Mouse (Mus musculus) kidney, embryonic 15.5 days (tissue): ENCODE measurements around the gene Rgs9. TPM values are rescaled to one million over a fixed set of nuclear protein-coding genes. Genes with fewer than 3 reads are reported as not detected.

Experiments used
- ATAC-seq: fragments of 200-750 bp; cut with Nextera tagmentation; replicated peaks from 2 replicates; pipeline ENCODE4 v1.8.0; 2017; ENCODE audit warnings: moderate TSS enrichment; ENCODE audit not compliant: low FRiP score
- H3K27ac ChIP-seq: fragments of 300-500 bp; sonication (generic); 2 replicates; pipeline ENCODE4 v1.5.1; 2015; ENCODE audit warnings: mild to moderate bottlenecking, inconsistent platforms
- H3K27me3 ChIP-seq: fragments of 300-500 bp; sonication (generic); 2 replicates; pipeline ENCODE4 v1.6.1; 2015; ENCODE audit warnings: inconsistent platforms
- H3K36me3 ChIP-seq: fragments of 300-500 bp; sonication (generic); 2 replicates; pipeline ENCODE4 v1.6.1; 2015; ENCODE audit warnings: inconsistent platforms
- H3K4me1 ChIP-seq: fragments of 300-500 bp; sonication (generic); 2 replicates; pipeline ENCODE4 v1.6.1; 2015; ENCODE audit warnings: inconsistent platforms
- H3K4me2 ChIP-seq: fragments of 300-500 bp; sonication (generic); 2 replicates; pipeline ENCODE4 v1.6.1; 2015; ENCODE audit warnings: moderate library complexity, mild to moderate bottlenecking, inconsistent platforms
- H3K4me3 ChIP-seq: fragments of 300-500 bp; sonication (generic); replicated peaks from 2 replicates; pipeline ENCODE4 v1.5.1; 2015; ENCODE audit warnings: mild to moderate bottlenecking, inconsistent platforms
- H3K9ac ChIP-seq: fragments of 300-500 bp; sonication (generic); 2 replicates; pipeline ENCODE4 v1.6.1; 2015; ENCODE audit warnings: mild to moderate bottlenecking, inconsistent platforms
- H3K9me3 ChIP-seq: fragments of 300-500 bp; sonication (generic); replicated peaks from 2 replicates; pipeline ENCODE4 v1.6.1; 2016; ENCODE audit warnings: inconsistent platforms
- WGBS: fragments of 180-500 bp; shearing (Covaris S2); methylation state at CpG from one replicate; pipeline ENCODE4 v1.1.7; 2015; ENCODE audit warnings: mixed read lengths; 5-methylcytosine and 5-hydroxymethylcytosine counted together
- polyA plus RNA-seq: library from polyadenylated mRNA; unstranded; fragments of >200 nt; fragmentation: Nextera tagmentation; extraction: Ambion mirVana; gene quantifications from 2 replicates; pipeline ENCODE4 v1.2.1, GENCODE M21; 2015

Rgs9 gene
- polyA plus RNA-seq, 1 experiment from 2014 or later, result 1.8 TPM

DNA sequence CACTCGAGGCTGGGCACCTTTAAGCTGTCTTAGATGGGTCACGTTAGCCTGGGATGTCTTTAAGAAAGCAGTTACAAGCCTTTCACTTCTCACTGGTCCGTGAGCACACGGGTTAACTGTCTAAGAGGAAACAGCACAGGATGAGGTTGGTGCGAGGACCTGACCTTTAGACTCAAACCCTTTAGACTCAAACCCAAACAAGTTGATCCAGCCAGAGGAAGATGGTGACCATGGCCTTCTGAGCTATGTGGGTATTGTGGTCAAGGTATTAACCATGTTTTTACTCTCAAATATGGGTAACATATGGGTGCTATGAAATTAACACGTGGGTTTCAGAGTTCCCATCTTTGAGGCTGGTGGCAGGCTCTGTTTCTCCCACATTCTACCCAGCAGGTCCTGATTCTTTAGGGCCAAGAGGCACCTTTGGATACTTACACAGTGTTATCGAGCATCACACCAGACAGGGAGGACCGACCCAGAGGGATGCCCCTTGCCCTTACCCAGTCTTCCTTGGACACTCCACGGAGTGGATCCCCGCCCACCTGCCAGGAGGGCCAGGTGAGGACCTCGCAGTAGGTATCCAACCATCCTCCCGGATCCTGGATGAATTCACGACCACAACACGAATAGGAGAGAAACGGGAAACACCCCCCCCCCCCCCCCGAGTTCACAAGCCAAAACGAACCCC, 32.9 kb upstream of the Rgs9 start:
- peak; percentile 47 for ATAC-seq
- no peaks in the 10 kb centered on the region for H3K27me3 ChIP-seq
- no peaks in the 10 kb centered on the region for H3K9me3 ChIP-seq
- no peaks in the 10 kb centered on the region for H3K36me3 ChIP-seq
- peak overlapping the region; percentile 65 for H3K4me2 ChIP-seq
- WGBS, result 34% methylated on average over 17 of the region's 17 CpGs
- H3K4me3 ChIP-seq, result peak overlapping the region; percentile 39
- no peak overlapping the region for H3K27ac ChIP-seq
- H3K9ac ChIP-seq, result no peak overlapping the region
- H3K4me1 ChIP-seq, result peaks cover 18% of the 10 kb centered on the region

DNA sequence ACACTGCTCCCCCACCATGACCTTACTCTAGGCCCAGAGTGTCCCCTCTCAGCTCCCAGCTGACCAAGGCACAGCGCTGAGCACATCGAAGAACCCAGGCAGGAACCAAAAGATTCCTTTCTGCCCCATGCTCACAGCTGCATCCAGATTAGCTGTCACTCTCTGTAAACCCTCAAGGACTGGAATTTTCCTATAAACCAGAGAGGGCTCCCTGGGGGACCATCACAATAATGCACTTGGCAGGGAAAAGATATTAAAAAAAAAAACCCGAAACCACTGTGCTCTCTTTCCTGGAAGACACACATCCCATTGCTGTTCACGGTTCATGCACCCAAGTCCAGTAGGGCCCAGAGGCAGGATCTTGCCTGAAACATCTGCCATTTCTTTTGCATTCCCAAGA, 31.4 kb upstream of the Rgs9 start:
- no peak overlapping the region for H3K4me2 ChIP-seq
- H3K9me3 ChIP-seq, result no peaks in the 10 kb centered on the region
- H3K27ac ChIP-seq, result no peak overlapping the region
- ATAC-seq, result no peak
- H3K4me1 ChIP-seq, result peaks cover 18% of the 10 kb centered on the region
- H3K36me3 ChIP-seq, result no peaks in the 10 kb centered on the region
- WGBS, result 53% methylated on average over 4 of the region's 4 CpGs
- no peaks in the 10 kb centered on the region for H3K27me3 ChIP-seq
- no peak overlapping the region for H3K9ac ChIP-seq
- H3K4me3 ChIP-seq, result no peak overlapping the region

DNA sequence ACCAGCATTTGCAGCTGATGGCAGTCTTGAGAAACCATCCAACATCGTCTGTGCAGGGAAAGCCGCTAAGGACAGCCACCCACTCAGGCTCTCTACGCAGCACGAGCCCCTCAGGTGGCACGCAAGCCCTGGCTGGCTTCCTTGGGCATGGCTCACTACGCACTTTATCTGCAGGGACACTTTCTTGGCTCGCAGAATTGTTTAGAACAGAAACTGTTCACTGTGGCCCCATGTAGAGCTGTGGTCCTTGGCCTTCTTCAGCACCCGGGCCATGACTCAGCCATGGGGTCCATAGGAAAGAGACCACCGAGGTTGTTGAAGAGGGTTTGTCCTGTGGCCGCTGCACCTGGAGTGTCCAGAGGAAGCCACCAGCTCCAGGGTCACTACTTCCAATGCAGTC, 30.0 kb upstream of the Rgs9 start:
- no peaks in the 10 kb centered on the region for H3K36me3 ChIP-seq
- no peak overlapping the region for H3K4me3 ChIP-seq
- ATAC-seq, result no peak
- H3K27ac ChIP-seq, result no peak overlapping the region
- 90% methylated on average over 10 of the region's 10 CpGs for WGBS
- no peak overlapping the region for H3K4me2 ChIP-seq
- no peaks in the 10 kb centered on the region for H3K27me3 ChIP-seq
- H3K4me1 ChIP-seq, result peaks cover 18% of the 10 kb centered on the region
- no peaks in the 10 kb centered on the region for H3K9me3 ChIP-seq
- H3K9ac ChIP-seq, result no peak overlapping the region

DNA sequence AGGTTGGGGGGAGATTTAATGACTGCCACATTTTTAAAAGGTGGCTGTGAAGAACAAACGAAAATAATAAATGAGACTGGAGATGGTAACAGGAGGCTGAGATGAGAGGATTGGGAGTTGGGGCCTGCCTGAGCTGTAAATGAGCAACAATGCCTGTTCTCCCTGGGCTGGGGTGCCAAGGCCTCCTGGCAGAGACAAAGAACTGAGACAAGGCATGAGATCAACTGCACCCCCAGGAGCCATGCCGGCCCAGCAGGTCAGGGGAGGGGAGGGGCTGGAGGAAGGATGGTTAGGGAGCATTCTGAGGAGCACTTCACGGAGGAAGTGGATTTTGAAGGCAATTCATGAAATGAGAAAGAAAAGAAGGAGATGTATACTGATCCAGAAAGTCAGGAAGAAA, 29.5 kb upstream of the Rgs9 start:
- peaks cover 15% of the 10 kb centered on the region for H3K4me1 ChIP-seq
- H3K9me3 ChIP-seq, result no peaks in the 10 kb centered on the region
- WGBS, result 30% methylated on average over 3 of the region's 3 CpGs
- H3K27ac ChIP-seq, result no peak overlapping the region
- H3K36me3 ChIP-seq, result no peaks in the 10 kb centered on the region
- no peaks in the 10 kb centered on the region for H3K27me3 ChIP-seq
- no peak for ATAC-seq
- no peak overlapping the region for H3K4me2 ChIP-seq
- H3K4me3 ChIP-seq, result no peak overlapping the region
- no peak overlapping the region for H3K9ac ChIP-seq

DNA sequence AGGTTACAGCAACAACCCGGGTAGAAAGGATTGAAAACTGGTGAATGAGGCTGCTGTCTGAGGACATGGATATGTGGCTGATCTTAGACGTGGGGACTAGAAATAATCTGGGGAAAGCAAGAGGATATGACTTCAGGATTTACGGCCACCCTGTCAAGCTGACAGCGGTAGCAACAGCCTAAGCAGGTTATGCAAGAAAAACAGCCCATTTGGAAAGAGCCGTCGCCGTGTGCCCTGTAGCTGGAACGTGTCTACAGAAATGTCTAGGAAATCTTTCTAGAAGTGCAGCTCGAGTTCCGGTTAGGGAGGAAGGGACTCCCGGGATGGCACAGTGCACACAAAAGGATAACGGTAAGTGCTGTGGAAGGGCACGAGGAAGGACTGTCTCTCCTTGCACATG, 28.3 kb upstream of the Rgs9 start:
- WGBS, result 35% methylated on average over 13 of the region's 13 CpGs
- no peak for ATAC-seq
- Histone ChIP-seq H3K4me2 (no peak overlapping the region), H3K9ac (no peak overlapping the region), H3K27ac (no peak overlapping the region), H3K9me3 (no peaks in the 10 kb centered on the region), H3K36me3 (no peaks in the 10 kb centered on the region), H3K4me1 (peaks cover 9% of the 10 kb centered on the region; the same call in 1 of the 2 replicates), H3K4me3 (no peak overlapping the region), H3K27me3 (no peaks in the 10 kb centered on the region)

DNA sequence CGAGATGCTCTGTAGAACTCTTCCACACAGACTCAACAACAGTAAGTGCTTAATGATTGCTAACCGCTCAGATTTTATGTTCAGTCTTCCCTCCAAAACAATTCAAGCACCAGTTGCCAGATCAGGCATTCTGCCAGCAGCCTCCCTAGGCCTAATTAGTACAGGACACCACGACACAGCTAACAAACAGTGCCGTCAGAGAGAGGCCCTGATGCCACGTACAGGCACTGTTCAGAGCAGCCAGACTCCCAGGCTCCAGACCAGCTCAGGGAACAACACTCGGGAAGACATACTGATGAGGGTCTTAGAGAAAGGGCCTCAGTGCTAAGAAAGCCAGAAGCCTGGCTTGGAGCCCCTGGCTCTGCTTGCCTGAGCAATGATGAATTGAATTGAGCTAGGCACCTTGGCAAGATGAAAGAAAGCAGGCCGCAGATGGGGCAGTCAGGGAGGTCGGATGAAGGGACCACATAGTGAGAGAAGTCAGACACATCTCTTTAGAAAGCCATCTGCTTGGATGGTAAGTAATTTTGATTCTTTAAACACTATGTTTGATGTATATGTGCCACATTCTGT, 22.5 kb upstream of the Rgs9 start:
- no peaks in the 10 kb centered on the region for H3K4me1 ChIP-seq
- H3K9ac ChIP-seq, result no peak overlapping the region
- 55% methylated on average over 8 of the region's 8 CpGs for WGBS
- H3K4me2 ChIP-seq, result no peak overlapping the region
- H3K27ac ChIP-seq, result no peak overlapping the region
- ATAC-seq, result no peak
- H3K9me3 ChIP-seq, result no peaks in the 10 kb centered on the region
- H3K27me3 ChIP-seq, result no peaks in the 10 kb centered on the region; the same call in 1 of the 2 replicates
- no peak overlapping the region for H3K4me3 ChIP-seq
- H3K36me3 ChIP-seq, result no peaks in the 10 kb centered on the region

DNA sequence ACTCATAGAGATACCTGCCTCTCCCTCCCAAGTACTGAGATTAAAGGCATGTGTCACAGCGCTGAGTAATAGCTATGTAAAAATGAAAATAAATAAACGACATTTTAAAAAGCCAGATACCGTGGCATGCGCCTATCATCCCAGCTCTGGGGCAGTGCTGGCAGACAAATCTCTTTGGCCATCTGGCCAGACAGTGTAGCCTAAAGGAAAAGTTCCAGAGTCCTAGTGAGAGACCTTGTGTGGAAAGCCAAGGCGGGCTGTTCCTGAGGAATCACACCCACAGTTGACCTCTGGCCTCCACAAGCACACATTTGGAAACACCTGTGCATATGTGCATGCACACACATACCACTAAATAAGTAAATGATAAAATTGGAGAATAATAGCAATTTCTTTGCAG, 22.0 kb upstream of the Rgs9 start:
- H3K4me3 ChIP-seq, result no peak overlapping the region
- H3K4me1 ChIP-seq, result no peaks in the 10 kb centered on the region
- no peak overlapping the region for H3K4me2 ChIP-seq
- H3K36me3 ChIP-seq, result no peaks in the 10 kb centered on the region
- H3K9ac ChIP-seq, result no peak overlapping the region
- no peak for ATAC-seq
- H3K27me3 ChIP-seq, result no peaks in the 10 kb centered on the region; the same call in 1 of the 2 replicates
- WGBS, result 85% methylated on average over 5 of the region's 5 CpGs
- H3K27ac ChIP-seq, result no peak overlapping the region
- H3K9me3 ChIP-seq, result no peaks in the 10 kb centered on the region

DNA sequence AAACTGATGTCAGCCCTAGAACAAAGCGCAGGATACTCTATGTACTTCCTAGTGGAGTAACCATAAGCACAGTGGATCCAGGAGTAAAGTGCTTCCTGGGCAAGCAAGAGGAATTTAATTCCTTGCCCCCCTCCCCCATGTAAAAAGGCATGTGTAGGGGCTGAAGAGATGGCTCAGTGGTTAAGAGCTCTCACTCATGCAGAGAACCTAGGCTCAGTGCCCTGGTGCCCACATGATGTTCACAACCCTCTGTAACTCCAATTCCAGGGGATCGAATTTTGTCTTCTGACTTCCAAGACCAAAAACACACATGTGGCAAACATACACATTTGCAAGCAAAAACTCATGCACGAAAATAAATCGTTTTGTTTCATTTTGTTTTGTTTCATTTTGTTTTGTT, 21.5 kb upstream of the Rgs9 start:
- 88% methylated on average over 4 of the region's 4 CpGs for WGBS
- H3K9ac ChIP-seq, result no peak overlapping the region
- H3K4me2 ChIP-seq, result no peak overlapping the region
- no peak for ATAC-seq
- H3K27ac ChIP-seq, result no peak overlapping the region
- no peaks in the 10 kb centered on the region for H3K36me3 ChIP-seq
- no peaks in the 10 kb centered on the region for H3K9me3 ChIP-seq
- H3K4me1 ChIP-seq, result no peaks in the 10 kb centered on the region
- H3K4me3 ChIP-seq, result no peak overlapping the region
- no peaks in the 10 kb centered on the region; the same call in 1 of the 2 replicates for H3K27me3 ChIP-seq

DNA sequence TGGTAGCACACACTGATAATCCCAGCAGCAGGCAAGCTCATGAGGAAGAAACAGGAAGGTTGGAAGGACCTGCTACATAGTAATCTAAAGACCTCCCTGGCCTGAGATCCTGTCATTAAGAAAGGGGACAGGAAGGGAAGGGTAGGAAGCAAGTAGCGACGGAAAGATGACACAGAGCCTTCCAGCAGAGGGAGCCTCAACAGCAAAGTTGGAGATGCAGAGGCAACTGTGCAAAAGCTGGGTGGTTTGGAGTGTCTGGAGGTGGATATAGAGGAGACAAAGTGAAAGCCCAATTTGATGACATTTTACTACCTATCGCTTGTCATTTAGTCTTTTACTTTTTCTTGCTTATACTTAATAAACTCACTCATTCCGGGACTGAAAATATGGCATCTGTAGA, 19.0 kb upstream of the Rgs9 start:
- WGBS, result 39% methylated on average over 4 of the region's 4 CpGs
- Histone ChIP-seq H3K9ac (no peak overlapping the region), H3K4me3 (no peak overlapping the region), H3K27me3 (peaks cover 14% of the 10 kb centered on the region; the same call in 1 of the 2 replicates), H3K4me2 (no peak overlapping the region), H3K27ac (no peak overlapping the region), H3K36me3 (no peaks in the 10 kb centered on the region), H3K9me3 (no peaks in the 10 kb centered on the region), H3K4me1 (0 out of 2 replicates have a peak, but pooled peaks cover 4% of the 10 kb centered on the region)
- ATAC-seq, result no peak

DNA sequence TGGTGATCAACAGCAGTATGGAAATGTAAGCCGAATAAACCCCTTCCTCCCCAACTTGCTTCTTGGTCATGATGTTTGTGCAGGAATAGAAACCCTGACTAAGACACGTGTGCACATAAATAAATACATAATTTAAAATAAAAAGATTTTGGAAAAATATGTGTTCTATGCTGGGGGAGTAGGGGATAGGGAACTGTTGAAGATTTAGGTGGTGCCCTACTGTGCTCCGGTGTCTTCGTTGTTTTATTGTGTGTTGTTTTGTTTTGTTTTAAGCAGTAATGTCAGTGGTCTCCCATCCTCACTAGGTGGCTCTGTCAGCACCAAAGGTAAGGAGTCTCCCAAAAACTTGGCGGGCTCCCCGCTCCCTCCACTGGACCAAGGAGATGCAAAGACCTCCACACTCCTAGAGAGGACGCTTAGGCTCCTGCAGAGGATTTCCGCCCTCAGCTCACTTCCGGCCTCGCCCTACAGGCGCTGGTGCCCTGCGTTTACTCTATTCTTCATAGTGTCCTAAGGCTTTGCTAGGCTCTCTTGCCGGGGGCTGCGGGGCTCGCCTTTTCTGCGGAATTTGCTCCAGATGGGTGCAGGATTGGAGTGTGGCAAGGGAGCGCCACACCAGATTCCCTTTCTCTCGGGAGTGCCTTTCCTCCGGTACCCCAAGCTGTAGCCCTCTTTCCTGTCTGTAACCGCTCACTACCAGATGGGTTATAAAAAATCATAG, 14.1 kb upstream of the Rgs9 start:
- Histone ChIP-seq H3K4me1 (0 out of 2 replicates have a peak, but pooled peaks cover 4% of the 10 kb centered on the region), H3K27ac (peak overlapping the region; percentile 78)
- ATAC-seq, result peak; percentile 94

DNA sequence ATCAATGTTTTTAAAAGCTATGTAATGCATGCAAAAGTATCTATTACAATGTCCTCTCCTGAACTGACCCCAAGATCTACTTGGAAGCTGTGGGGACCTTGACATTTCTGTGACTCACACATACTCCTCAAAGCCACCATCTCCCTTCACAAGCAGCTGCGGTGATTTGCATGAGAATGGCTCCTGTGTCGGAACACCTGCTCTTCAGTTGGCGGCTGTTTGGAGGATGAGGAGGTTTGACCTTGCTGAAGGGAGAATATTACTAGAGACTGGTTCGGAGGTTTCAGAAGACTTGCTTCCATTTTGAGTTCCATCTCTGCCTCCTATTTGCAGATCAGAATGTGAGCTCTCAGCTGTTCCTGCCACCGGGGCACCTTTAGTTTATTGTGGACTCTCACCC, 7.8 kb upstream of the Rgs9 start:
- Histone ChIP-seq H3K4me1 (no peaks in the 10 kb centered on the region), H3K4me2 (no peak overlapping the region), H3K27ac (no peak overlapping the region), H3K4me3 (no peak overlapping the region), H3K36me3 (no peaks in the 10 kb centered on the region), H3K9ac (no peak overlapping the region), H3K9me3 (no peaks in the 10 kb centered on the region), H3K27me3 (no peaks in the 10 kb centered on the region)
- 82% methylated on average over 5 of the region's 5 CpGs for WGBS
- no peak for ATAC-seq

More for the DNA sequence above, 14.1 kb upstream of the Rgs9 start:
- Histone ChIP-seq H3K27me3 (peaks cover 14% of the 10 kb centered on the region; the same call in 1 of the 2 replicates), H3K4me3 (peak overlapping the region; percentile 73), H3K9ac (peak overlapping the region; percentile 71), H3K9me3 (no peaks in the 10 kb centered on the region), H3K4me2 (peak overlapping the region; percentile 82), H3K36me3 (no peaks in the 10 kb centered on the region)
- 13% methylated on average over 20 of the region's 20 CpGs for WGBS

DNA sequence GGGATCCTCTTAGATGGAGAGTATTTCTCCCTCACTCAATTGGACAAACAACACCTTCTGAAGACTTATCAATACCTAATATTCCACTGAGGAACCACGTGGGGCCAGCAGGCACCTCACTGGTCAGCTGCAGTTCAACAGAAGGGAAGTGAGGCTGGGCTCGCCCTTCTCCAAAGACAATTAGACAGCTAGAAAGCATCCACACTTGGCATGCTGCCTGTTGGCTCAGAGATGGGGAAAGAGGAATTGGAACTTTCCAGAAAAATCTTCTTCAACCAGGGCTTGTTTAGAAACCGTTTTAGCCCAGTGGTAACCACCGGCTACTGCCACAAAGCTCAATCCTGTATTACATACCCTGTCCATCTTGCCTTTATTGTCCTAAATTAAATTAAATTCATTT, 4.4 kb upstream of the Rgs9 start:
- Histone ChIP-seq H3K27me3 (peaks cover 6% of the 10 kb centered on the region; the same call in 1 of the 2 replicates), H3K36me3 (no peaks in the 10 kb centered on the region), H3K4me3 (no peak overlapping the region), H3K27ac (no peak overlapping the region), H3K4me1 (peaks cover 6% of the 10 kb centered on the region), H3K9ac (no peak overlapping the region), H3K9me3 (no peaks in the 10 kb centered on the region), H3K4me2 (no peak overlapping the region)
- no peak for ATAC-seq
- WGBS, result 65% methylated on average over 4 of the region's 4 CpGs
